Mouse (Mus musculus) skeletal muscle tissue, adult 2 months (tissue): ENCODE data around the gene Hand2.

Experiments used
- DNase-seq: peaks from one replicate; pipeline ENCODE4 v3.0.0-alpha.2; 2012; ENCODE audit warnings: low read depth, low spot score

The Hand2 gene

GRCm38 (mm10) chr8:57324671-57325070 is 3.9 kb downstream of the Hand2 start:
- no peak for DNase-seq

GRCm38 (mm10) chr8:57325111-57325891 is 4.5 kb downstream of the Hand2 start:
- DNase-seq = no peak

GRCm38 (mm10) chr8:57326091-57327065 is 5.6 kb downstream of the Hand2 start:
- DNase-seq = no peak

GRCm38 (mm10) chr8:57327281-57328160 is 6.7 kb downstream of the Hand2 start:
- DNase-seq = no peak

GRCm38 (mm10) chr8:57328161-57328920 is 7.6 kb downstream of the Hand2 start:
- DNase-seq = peak; percentile 65

- DNase-seq = peak; percentile 4
These were observed 8.2 kb downstream of the Hand2 start for GRCm38 (mm10) chr8:57328931-57329341.

- no peak for DNase-seq
These were observed 9.3 kb downstream of the Hand2 start for GRCm38 (mm10) chr8:57330106-57330505.

GRCm38 (mm10) chr8:57331727-57332630 is 11.2 kb downstream of the Hand2 start:
- DNase-seq = no peak

- DNase-seq = no peak
These were observed 12.1 kb downstream of the Hand2 start for GRCm38 (mm10) chr8:57332676-57333482.

GRCm38 (mm10) chr8:57333483-57333770 is 12.6 kb downstream of the Hand2 start:
- no peak for DNase-seq

GRCm38 (mm10) chr8:57333795-57334551 is 13.2 kb downstream of the Hand2 start:
- no peak for DNase-seq

- DNase-seq = no peak
These were observed 13.9 kb downstream of the Hand2 start for GRCm38 (mm10) chr8:57334714-57335113.

- DNase-seq = no peak
These were observed 16.7 kb downstream of the Hand2 start for GRCm38 (mm10) chr8:57337271-57338030.

- no peak for DNase-seq
These were observed 19.2 kb downstream of the Hand2 start for GRCm38 (mm10) chr8:57339711-57340650.

- no peak for DNase-seq
These were observed 20.2 kb downstream of the Hand2 start for GRCm38 (mm10) chr8:57340840-57341540.

- no peak for DNase-seq
These were observed 20.7 kb downstream of the Hand2 start for GRCm38 (mm10) chr8:57341541-57341840.
